Mouse (Mus musculus) liver, embryonic 14.5 days (tissue): ENCODE measurements at regions not wholly inside any gene's neighbourhood (a gene's known extent, or its start where the extent isn't known, plus 50 kb on each side); places are given as distances from the start of the nearest gene placed in this dataset.

ENCODE experiments used
- CTCF ChIP-seq: IDR thresholded peaks from 2 replicates; pipeline ENCODE4 v1.5.1; 2016; ENCODE audit warnings: antibody characterized with exemption, low read depth, control low read depth
- EP300 ChIP-seq: IDR thresholded peaks from 2 replicates; pipeline ENCODE4 v1.6.1; 2016; ENCODE audit warnings: antibody characterized with exemption, low read depth

GRCm38 (mm10) chr13:16280742-16281141, 269.1 kb downstream of the Inhba start:
- no peak for TF ChIP-seq CTCF
- TF ChIP-seq EP300: no peak
